Mouse (Mus musculus): ENCODE data around the gene Tcf15. TPM values are rescaled to one million over a fixed set of nuclear protein-coding genes. Genes with fewer than 3 reads are reported as not detected.

The Tcf15 gene
- polyA plus RNA-seq, 1 experiment, result 5.0 TPM

DNA sequence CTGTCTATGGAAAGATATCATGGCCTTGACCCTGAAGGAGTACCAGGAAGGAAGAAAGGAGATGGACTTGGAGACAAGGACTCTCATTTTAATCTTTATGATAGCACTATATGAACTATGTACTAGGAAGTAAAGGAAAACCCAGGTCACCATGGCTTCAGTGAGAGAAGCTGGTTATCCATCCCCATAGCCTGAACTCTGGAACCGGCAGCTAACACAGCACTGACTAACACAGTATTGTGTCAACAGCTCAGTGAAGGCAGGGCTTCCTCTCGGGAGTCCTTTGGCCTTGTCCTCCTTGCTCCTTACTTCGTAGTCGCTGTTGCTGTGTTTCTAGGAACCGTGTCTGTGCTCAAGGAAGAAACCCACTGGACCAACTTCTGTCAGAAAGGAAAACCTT lies 34.0 kb upstream of the Tcf15 start:
- TF ChIP-seq POLR2A (IDR thresholded peaks at IDR 0.05; ENCODE audit: control insufficient read depth, extremely low read depth, insufficient read depth, low read length, poor library complexity), result no peak
- TF ChIP-seq CTCF (IDR thresholded peaks at IDR 0.05; ENCODE audit: borderline replicate concordance, control insufficient read depth, extremely low read depth, insufficient read depth, low read length, poor library complexity), result no peak
- no peaks in the 10 kb centered on the region; the same call in 1 of the 2 replicates for H3K27me3 ChIP-seq (ENCODE audit: control insufficient read depth, insufficient read depth, low read length)
- no peaks in the 10 kb centered on the region for H3K36me3 ChIP-seq (ENCODE audit: control insufficient read depth, insufficient read depth, low read length)
- no peak overlapping the region for H3K4me3 ChIP-seq (ENCODE audit: control insufficient read depth, insufficient read depth, low read length)
- 93% methylated on average over 5 of the region's 5 CpGs for WGBS
- H3K4me1 ChIP-seq (replicated peaks; ENCODE audit: control insufficient read depth, insufficient read depth, low read length), result peaks cover 4% of the 10 kb centered on the region
- H3K27ac ChIP-seq (ENCODE audit: control insufficient read depth, insufficient read depth, low read length), result no peak overlapping the region
- no peak for DNase-seq

DNA sequence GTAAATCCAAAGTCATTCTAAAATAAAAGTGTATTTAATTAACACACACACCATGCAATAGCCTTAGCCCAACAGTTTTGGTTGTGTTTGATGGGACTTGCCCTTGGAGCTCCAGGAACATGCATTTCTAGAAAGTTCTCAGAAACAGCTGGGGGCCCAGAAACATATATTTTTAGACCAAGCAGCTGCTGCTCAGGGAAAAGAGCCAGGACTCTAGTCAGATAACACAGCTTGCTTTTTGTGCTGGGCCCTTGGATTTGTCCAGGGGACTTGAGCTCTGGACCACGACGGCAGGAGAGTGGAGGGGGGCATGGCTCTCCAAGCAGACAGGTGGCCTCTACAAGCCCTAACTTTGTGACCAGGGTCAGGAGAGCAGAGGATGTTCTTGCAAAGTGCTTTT lies 32.0 kb upstream of the Tcf15 start:
- Histone ChIP-seq H3K27me3 (ENCODE audit: control insufficient read depth, insufficient read depth, low read length) (no peaks in the 10 kb centered on the region; the same call in 1 of the 2 replicates), H3K36me3 (ENCODE audit: control insufficient read depth, insufficient read depth, low read length) (no peaks in the 10 kb centered on the region)

DNA sequence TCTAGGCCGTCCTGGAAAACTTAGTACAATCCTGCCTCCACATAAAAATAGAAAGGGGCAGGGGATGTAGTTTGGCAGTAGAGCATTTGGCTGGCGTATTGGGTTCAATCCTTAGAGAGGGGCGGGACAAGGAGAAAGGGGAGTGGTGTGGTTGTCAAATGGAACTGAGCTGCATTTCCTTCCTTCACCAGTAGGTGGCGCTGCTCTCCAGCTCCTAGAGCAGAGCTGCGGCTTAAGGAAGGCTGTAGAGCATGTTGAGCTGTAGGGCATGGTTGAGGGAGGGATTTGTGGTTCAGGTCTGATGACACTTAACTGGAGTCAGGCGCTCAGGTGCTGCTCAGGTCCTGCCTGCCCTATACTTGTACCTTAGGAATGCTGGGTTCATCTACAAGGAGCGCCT lies 31.4 kb upstream of the Tcf15 start:
- 14% methylated on average over 7 of the region's 7 CpGs for WGBS
- H3K36me3 ChIP-seq (ENCODE audit: control insufficient read depth, insufficient read depth, low read length), result no peaks in the 10 kb centered on the region
- H3K27ac ChIP-seq (ENCODE audit: control insufficient read depth, insufficient read depth, low read length), result no peak overlapping the region
- no peak overlapping the region for H3K4me3 ChIP-seq (ENCODE audit: control insufficient read depth, insufficient read depth, low read length)
- H3K4me1 ChIP-seq (replicated peaks; ENCODE audit: control insufficient read depth, insufficient read depth, low read length), result peaks cover 4% of the 10 kb centered on the region
- no peaks in the 10 kb centered on the region; the same call in 1 of the 2 replicates for H3K27me3 ChIP-seq (ENCODE audit: control insufficient read depth, insufficient read depth, low read length)
- TF ChIP-seq POLR2A (IDR thresholded peaks at IDR 0.05; ENCODE audit: control insufficient read depth, extremely low read depth, insufficient read depth, low read length, poor library complexity), result no peak
- TF ChIP-seq CTCF (IDR thresholded peaks at IDR 0.05; ENCODE audit: borderline replicate concordance, control insufficient read depth, extremely low read depth, insufficient read depth, low read length, poor library complexity), result peak; percentile 90; the same call in 1 of the 2 replicates
- peak; percentile 84 for DNase-seq

More for the DNA sequence above, 32.0 kb upstream of the Tcf15 start:
- no peak for TF ChIP-seq CTCF (IDR thresholded peaks at IDR 0.05; ENCODE audit: borderline replicate concordance, control insufficient read depth, extremely low read depth, insufficient read depth, low read length, poor library complexity)
- TF ChIP-seq POLR2A (IDR thresholded peaks at IDR 0.05; ENCODE audit: control insufficient read depth, extremely low read depth, insufficient read depth, low read length, poor library complexity), result no peak
- Histone ChIP-seq H3K4me3 (ENCODE audit: control insufficient read depth, insufficient read depth, low read length) (no peak overlapping the region), H3K27ac (ENCODE audit: control insufficient read depth, insufficient read depth, low read length) (no peak overlapping the region), H3K4me1 (replicated peaks; ENCODE audit: control insufficient read depth, insufficient read depth, low read length) (peaks cover 4% of the 10 kb centered on the region)
- WGBS, result 58% methylated on average over 2 of the region's 2 CpGs
- DNase-seq, result no peak

DNA sequence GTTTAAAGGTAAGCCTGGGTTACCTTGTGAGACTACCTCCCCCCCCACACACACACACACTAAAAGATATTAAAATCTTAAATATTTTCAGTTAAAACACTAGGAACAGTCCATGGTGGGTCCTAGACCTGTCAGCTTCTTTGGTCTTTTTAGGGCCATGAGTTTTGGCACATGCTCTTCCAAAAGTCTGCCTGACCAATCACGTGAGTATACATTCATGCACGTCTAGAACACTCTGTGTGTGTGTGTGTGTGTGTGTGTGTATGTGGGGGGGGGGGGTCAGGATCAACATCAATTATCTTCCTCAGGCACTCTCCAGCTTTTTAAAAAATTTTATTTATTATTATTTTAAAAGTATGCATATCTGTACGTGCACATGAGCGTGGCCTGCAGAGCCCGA lies 30.9 kb upstream of the Tcf15 start:
- DNase-seq, result no peak
- Histone ChIP-seq H3K4me1 (replicated peaks; ENCODE audit: control insufficient read depth, insufficient read depth, low read length) (peaks cover 4% of the 10 kb centered on the region), H3K36me3 (ENCODE audit: control insufficient read depth, insufficient read depth, low read length) (no peaks in the 10 kb centered on the region), H3K27ac (ENCODE audit: control insufficient read depth, insufficient read depth, low read length) (no peak overlapping the region), H3K27me3 (ENCODE audit: control insufficient read depth, insufficient read depth, low read length) (no peaks in the 10 kb centered on the region; the same call in 1 of the 2 replicates), H3K4me3 (ENCODE audit: control insufficient read depth, insufficient read depth, low read length) (no peak overlapping the region)
- TF ChIP-seq POLR2A (IDR thresholded peaks at IDR 0.05; ENCODE audit: control insufficient read depth, extremely low read depth, insufficient read depth, low read length, poor library complexity) (no peak), CTCF (IDR thresholded peaks at IDR 0.05; ENCODE audit: borderline replicate concordance, control insufficient read depth, extremely low read depth, insufficient read depth, low read length, poor library complexity) (no peak)
- WGBS, result 49% methylated on average over 5 of the region's 5 CpGs

- Histone ChIP-seq H3K36me3 (ENCODE audit: control insufficient read depth, insufficient read depth, low read length) (no peaks in the 10 kb centered on the region), H3K4me1 (replicated peaks; ENCODE audit: control insufficient read depth, insufficient read depth, low read length) (peaks cover 4% of the 10 kb centered on the region), H3K4me3 (ENCODE audit: control insufficient read depth, insufficient read depth, low read length) (no peak overlapping the region), H3K27me3 (ENCODE audit: control insufficient read depth, insufficient read depth, low read length) (no peaks in the 10 kb centered on the region; the same call in 1 of the 2 replicates), H3K27ac (ENCODE audit: control insufficient read depth, insufficient read depth, low read length) (no peak overlapping the region)
- no peak for DNase-seq
- 10% methylated on average over 10 of the region's 10 CpGs for WGBS
- TF ChIP-seq POLR2A (IDR thresholded peaks at IDR 0.05; ENCODE audit: control insufficient read depth, extremely low read depth, insufficient read depth, low read length, poor library complexity), result no peak
- no peak for TF ChIP-seq CTCF (IDR thresholded peaks at IDR 0.05; ENCODE audit: borderline replicate concordance, control insufficient read depth, extremely low read depth, insufficient read depth, low read length, poor library complexity)
Measured at GRCm38 (mm10) chr2:152112970-152113369, 30.4 kb upstream of the Tcf15 start.

GRCm38 (mm10) chr2:152114057-152114975 lies 29.0 kb upstream of the Tcf15 start:
- no peaks in the 10 kb centered on the region for H3K36me3 ChIP-seq (ENCODE audit: control insufficient read depth, insufficient read depth, low read length)
- no peaks in the 10 kb centered on the region; the same call in 1 of the 2 replicates for H3K27me3 ChIP-seq (ENCODE audit: control insufficient read depth, insufficient read depth, low read length)
- no peak for DNase-seq
- H3K4me3 ChIP-seq (ENCODE audit: control insufficient read depth, insufficient read depth, low read length), result no peak overlapping the region
- WGBS, result 41% methylated on average over 36 of the region's 36 CpGs
- H3K27ac ChIP-seq (ENCODE audit: control insufficient read depth, insufficient read depth, low read length), result no peak overlapping the region
- TF ChIP-seq CTCF (IDR thresholded peaks at IDR 0.05; ENCODE audit: borderline replicate concordance, control insufficient read depth, extremely low read depth, insufficient read depth, low read length, poor library complexity) (no peak), POLR2A (IDR thresholded peaks at IDR 0.05; ENCODE audit: control insufficient read depth, extremely low read depth, insufficient read depth, low read length, poor library complexity) (no peak)
- peaks cover 4% of the 10 kb centered on the region for H3K4me1 ChIP-seq (replicated peaks; ENCODE audit: control insufficient read depth, insufficient read depth, low read length)
